Mouse (Mus musculus): Measurements from ENCODE around the gene Chac2.
A peak's percentile ranks its signal among the peaks of the same experiment; 100 is the strongest.
"Not testable (repeated sequence)": the region's sequence is repeated elsewhere in the genome, so short reads cannot be mapped to it uniquely, and the experiment has no call there.

The Chac2 gene

GRCm38 (mm10) chr11:30985877-30986624 is at the start of gene Chac2:
Chac2 (minus strand) TSS chr11:30986350.
- DNase-seq (ENCODE audit: low spot score) = peak; percentile 81

DNA sequence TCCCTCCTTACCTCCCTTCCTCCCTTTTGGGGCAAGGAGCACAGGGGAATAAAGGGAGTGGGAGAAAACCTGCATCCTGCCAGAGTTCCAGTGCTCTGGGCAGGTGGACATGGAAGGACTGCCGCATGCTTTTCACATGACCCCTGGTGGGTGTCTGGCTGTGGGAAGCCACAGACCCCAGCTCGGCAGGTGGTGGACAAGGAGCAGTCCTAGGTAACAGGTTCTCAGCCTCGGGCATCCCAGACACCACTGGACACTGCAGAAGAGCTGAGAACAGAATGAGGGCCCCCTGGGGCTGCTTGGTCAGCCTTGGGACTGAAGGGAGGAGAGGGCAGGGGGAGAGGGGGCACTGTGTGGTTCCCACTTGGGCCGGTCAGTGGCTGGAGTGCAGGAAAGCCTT is 48.8 kb upstream of the Chac2 start:
- DNase-seq (ENCODE audit: low spot score) = no peak

GRCm38 (mm10) chr11:31017466-31017865 is 31.3 kb upstream of the Chac2 start:
- not testable (repeated sequence) for DNase-seq (ENCODE audit: low spot score)

DNA sequence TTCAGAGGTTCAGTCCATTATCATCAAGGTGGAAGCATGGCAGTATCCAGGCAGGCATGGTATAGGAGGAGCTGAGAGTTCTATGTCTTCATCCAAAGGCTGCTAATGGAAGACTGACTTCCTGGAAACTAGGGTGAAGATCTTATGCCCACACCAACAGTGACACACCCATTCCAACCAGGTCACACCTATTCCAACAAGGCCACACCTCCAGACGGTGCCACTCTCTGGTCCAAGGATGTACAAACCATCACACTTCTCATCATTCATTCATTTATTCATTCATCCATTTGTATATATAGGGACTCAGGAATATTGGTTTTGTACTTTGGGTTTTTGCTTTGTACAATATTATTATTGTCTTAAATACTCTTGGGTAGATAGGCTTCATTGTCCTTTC is 23.5 kb upstream of the Chac2 start:
- not testable (repeated sequence) for DNase-seq (ENCODE audit: low spot score)

DNA sequence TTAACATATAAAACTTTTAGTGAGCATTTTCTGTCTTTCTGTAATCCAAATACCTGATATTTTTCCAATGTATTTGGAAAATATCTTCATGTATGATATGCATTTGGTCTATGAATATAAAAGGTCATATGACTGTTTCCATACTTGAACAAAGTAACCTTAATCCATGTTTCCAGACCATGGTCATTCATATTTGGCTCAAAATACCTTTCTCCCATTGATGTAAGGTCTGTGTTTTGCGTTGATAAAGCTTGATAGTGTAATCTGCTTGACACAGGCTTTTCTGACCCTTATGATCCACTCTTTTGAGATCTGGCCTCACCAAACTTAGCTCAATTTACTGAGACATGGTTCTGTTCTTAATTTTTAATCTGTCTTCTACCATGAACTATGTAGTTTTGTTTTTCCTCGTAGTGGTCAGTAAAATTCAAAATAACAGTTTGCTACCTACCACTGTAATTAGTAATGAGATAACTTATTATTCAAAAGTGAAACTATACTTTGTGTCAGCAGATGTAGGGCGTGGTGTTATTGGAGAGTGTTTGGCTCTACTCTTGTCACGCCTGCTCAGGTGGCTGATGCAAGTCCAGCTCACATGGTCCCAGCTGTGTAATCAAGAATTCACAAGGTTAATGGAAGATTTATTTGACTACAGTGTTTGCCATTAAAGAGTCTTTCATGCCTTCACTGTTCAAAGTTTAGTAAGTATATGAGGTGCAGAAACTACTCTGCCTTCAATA is 15.2 kb upstream of the Chac2 start:
- peak; percentile 6 for DNase-seq (ENCODE audit: low spot score)

GRCm38 (mm10) chr11:31000028-31000427 is 13.9 kb upstream of the Chac2 start:
- DNase-seq (ENCODE audit: low spot score) = no peak

DNA sequence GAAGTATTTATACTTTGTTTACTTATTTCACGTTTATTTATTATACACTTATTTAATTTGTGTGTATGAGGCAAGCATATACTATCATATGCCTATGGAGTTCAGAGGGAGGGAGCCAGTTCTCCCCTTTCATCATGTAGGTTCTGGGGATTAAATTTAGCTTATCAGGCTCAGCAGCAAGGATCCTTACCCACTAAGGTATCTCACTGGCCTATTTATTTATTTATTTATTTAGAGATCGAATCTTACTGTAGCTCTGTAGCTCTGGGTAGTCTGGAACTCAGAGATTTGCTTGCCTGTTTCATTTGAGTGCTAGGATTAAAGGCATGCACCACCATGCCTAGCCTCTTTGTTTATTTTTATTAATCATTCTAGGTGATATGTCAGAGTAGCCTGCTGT is 12.6 kb upstream of the Chac2 start:
- DNase-seq (ENCODE audit: low spot score) = no peak

- no peak for DNase-seq (ENCODE audit: low spot score)
Measured at GRCm38 (mm10) chr11:30998199-30998598, 12.0 kb upstream of the Chac2 start.

GRCm38 (mm10) chr11:30996670-30997069 is 10.5 kb upstream of the Chac2 start:
- no peak for DNase-seq (ENCODE audit: low spot score)

GRCm38 (mm10) chr11:30986625-30987017 is 471 bp upstream of the Chac2 start:
- DNase-seq (ENCODE audit: low spot score) = no peak

DNA sequence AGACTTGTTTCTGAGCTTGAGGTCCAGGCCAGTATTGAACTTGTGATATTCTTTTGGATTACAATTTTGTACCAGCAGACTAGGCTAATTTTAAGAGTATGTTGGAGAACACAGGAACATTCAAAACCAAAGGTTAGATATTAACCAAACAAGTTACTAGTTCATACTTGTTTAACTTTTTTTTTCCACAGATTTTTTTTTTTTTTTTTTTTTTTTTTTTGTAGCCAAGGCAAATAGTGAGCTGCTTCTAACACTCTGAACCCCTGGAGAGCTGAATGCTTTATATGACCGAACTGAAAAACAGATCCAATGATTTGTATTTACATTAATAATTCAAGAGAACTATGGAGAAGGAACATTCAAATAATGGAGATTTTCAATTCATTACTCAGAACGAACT is 913 bp downstream of the Chac2 start:
- no peak for DNase-seq (ENCODE audit: low spot score)

- DNase-seq (ENCODE audit: low spot score) = peak; percentile 88
Measured at GRCm38 (mm10) chr11:30954279-30954725, 31.8 kb downstream of the Chac2 start, which contains the start of gene Erlec1. Erlec1 (minus strand) TSS chr11:30954335.

- peak; percentile 16 for DNase-seq (ENCODE audit: low spot score)
Measured at GRCm38 (mm10) chr11:30953469-30954154, 32.5 kb downstream of the Chac2 start.

GRCm38 (mm10) chr11:30952829-30953228 is 33.3 kb downstream of the Chac2 start:
- DNase-seq (ENCODE audit: low spot score) = no peak

GRCm38 (mm10) chr11:30943522-30943921 is 42.6 kb downstream of the Chac2 start:
- DNase-seq (ENCODE audit: low spot score) = no peak

- DNase-seq (ENCODE audit: low spot score) = no peak
Measured at GRCm38 (mm10) chr11:30928498-30928897, 57.7 kb downstream of the Chac2 start.

DNA sequence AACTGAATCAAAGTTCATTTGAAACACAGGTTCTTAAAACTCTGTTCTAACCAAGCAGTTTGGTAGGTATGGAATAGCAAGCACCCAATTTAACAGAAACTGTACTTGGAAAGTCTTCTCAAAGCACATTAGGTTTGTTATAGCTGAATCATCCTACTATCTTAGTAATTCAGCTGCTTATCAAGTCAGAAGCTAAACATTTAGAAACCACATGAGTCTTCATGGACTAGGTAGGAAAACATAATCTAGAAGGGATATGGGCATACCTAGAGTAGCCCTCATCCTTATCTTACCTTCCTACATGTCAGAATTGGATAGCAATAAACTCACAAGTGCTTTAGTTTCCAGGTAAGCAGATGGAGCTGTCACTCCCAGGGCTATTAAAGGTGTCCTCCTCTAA is 58.1 kb downstream of the Chac2 start:
- DNase-seq (ENCODE audit: low spot score) = no peak

All from lung, postnatal 25 days (tissue).